Comparison of ENCODE assay signal across 8 mouse cellular contexts in genomic region chr5:76782414-76783103, GRCm38 (mm10).
DNase-seq lines count a peak whose midpoint lies in the region; ATAC-seq and TF ChIP-seq lines count a peak whose summit lies in the region.
"Had no signal": no experiment of that assay in that cellular context is flagged by ENCODE, and none has a peak within 500 bp of the region (broad histone marks: within the 10 kb centered on the region; RNA-seq: fewer than 3 reads in every experiment).

No protein-coding gene starts in this region.

- H3K9me3 ChIP-seq in forebrain, postnatal 0 days (ENCODE audit: low read length) = no peaks in the 10 kb centered on the region
- no peaks in the 10 kb centered on the region for H3K9me3 ChIP-seq in limb, embryonic 14.5 days (ENCODE audit: control insufficient read depth, low read length)
- H3K9me3 ChIP-seq: megakaryocyte, embryonic 14.5 days had no signal

- 8% methylated on average over 7 of the region's 7 CpGs for WGBS in forebrain, postnatal 0 days
- WGBS in limb, embryonic 14.5 days = 61% methylated on average over 7 of the region's 7 CpGs

- no peaks in the 10 kb centered on the region for H3K27me3 ChIP-seq in forebrain, postnatal 0 days (ENCODE audit: insufficient read depth, low read length)
- no peaks in the 10 kb centered on the region for H3K27me3 ChIP-seq in limb, embryonic 14.5 days (ENCODE audit: control insufficient read depth, insufficient read depth, low read length)
- H3K27me3 ChIP-seq: megakaryocyte, embryonic 14.5 days had no signal

- H3K9ac ChIP-seq in forebrain, postnatal 0 days = peak overlapping the region; percentile 28
- no peak overlapping the region for H3K9ac ChIP-seq in limb, embryonic 14.5 days (ENCODE audit: low read depth, low read length, severe bottlenecking)

- intact Hi-C loops in heart, postnatal 36 days (cut with DNase I) = no loop called here

- H3K27ac ChIP-seq in forebrain, postnatal 0 days (ENCODE audit: low read depth, low read length) = peak overlapping the region; percentile 88
- no peak overlapping the region for H3K27ac ChIP-seq in limb, embryonic 14.5 days (replicated peaks; ENCODE audit: low read depth, low read length)

- TF ChIP-seq POLR2A in limb, embryonic 14.5 days (IDR thresholded peaks at IDR 0.05; ENCODE audit: borderline replicate concordance, extremely low read depth, insufficient read depth, insufficient read length) = no peak

- H3K36me3 ChIP-seq in forebrain, postnatal 0 days (ENCODE audit: insufficient read depth) = no peaks in the 10 kb centered on the region
- H3K36me3 ChIP-seq in limb, embryonic 14.5 days (ENCODE audit: control insufficient read depth, insufficient read depth, low read length) = no peaks in the 10 kb centered on the region

- peaks cover 7% of the 10 kb centered on the region for H3K4me1 ChIP-seq in forebrain, postnatal 0 days (ENCODE audit: insufficient read depth)
- H3K4me1 ChIP-seq in limb, embryonic 14.5 days (ENCODE audit: control insufficient read depth, insufficient read depth, low read length) = no peaks in the 10 kb centered on the region

- peak; percentile 86 for ATAC-seq in forebrain, postnatal 0 days
- peak; percentile 67; the same call in 1 of the 2 replicates for ATAC-seq in limb, embryonic 14.5 days (ENCODE audit: low FRiP score, low read depth)
- ATAC-seq in megakaryocyte progenitor cell, adult 5-6 weeks (replicated peaks; ENCODE audit: poor library complexity) = no peak

- peak overlapping the region; percentile 9; the same call in 1 of the 2 replicates for H3K4me2 ChIP-seq in forebrain, postnatal 0 days (ENCODE audit: low read depth)
- H3K4me2 ChIP-seq in limb, embryonic 14.5 days (replicated peaks; ENCODE audit: low read depth, low read length, severe bottlenecking) = no peak overlapping the region

- peak; percentile 24 for DNase-seq in right cerebral cortex, postnatal 25 days
- DNase-seq in right cerebral cortex, postnatal 14 days = no peak
- peak; percentile 80 for DNase-seq in forebrain, postnatal 0 days
- DNase-seq in limb, embryonic 14.5 days (ENCODE audit: low spot score) = peak; percentile 54
- DNase-seq in heart, postnatal 36 days = no peak
- no peak for DNase-seq in ovary, postnatal 10 days (ENCODE audit: low spot score)

- H3K4me3 ChIP-seq in forebrain, postnatal 0 days (ENCODE audit: low read depth, low read length) = no peak overlapping the region
- no peak overlapping the region for H3K4me3 ChIP-seq in limb, embryonic 14.5 days (replicated peaks; ENCODE audit: low read length)
- H3K4me3 ChIP-seq: megakaryocyte, embryonic 14.5 days had no signal

- no peak for TF ChIP-seq CTCF in forebrain, postnatal 0 days (IDR thresholded peaks at IDR 0.05; ENCODE audit: low read depth)

Comparison
In these comparisons a context has a peak if more than half of its experiments do, and no peak if none do; other contexts are left out.
1. DNase-seq: peak in right cerebral cortex, postnatal 25 days (single experiment), forebrain, postnatal 0 days (single experiment) and limb, embryonic 14.5 days (single experiment); none in right cerebral cortex, postnatal 14 days (single experiment), heart, postnatal 36 days (0 of 2) and ovary, postnatal 10 days (single experiment).